Mouse (Mus musculus): ENCODE measurements at regions not wholly inside any gene's neighbourhood (a gene's known extent, or its start where the extent isn't known, plus 50 kb on each side); places are given as distances from the start of the nearest gene placed in this dataset.

DNA sequence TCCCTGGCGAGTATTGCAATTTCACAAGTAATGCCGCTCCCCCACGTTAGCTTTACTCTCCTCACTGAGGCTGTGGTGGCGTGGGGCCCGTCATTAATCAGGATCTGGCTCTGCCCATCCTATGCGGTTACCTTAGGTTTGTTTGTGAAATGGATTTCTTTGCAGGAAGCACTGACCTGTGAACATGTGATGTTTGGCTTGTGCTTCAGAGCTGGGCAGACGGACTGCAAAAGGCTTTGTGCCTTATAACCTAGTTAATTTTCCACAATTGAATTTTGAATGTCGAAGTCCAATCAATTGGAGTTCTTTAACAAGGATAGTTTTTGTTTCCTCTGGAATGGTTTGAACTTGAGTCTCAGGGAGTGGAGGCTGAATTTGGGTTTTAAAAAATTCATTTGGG is 94.1 kb upstream of the Gjb5 start:
- ATAC-seq (ENCODE audit: low read depth), result no peak
- WGBS, result 79% methylated on average over 8 of the region's 8 CpGs
- H3K9me3 ChIP-seq (ENCODE audit: control insufficient read depth, low read length), result no peaks in the 10 kb centered on the region
- H3K4me2 ChIP-seq (ENCODE audit: low read depth, low read length), result no peak overlapping the region
- H3K27me3 ChIP-seq (ENCODE audit: control insufficient read depth, insufficient read depth, low read length), result no peaks in the 10 kb centered on the region
- no peak overlapping the region for H3K9ac ChIP-seq (replicated peaks; ENCODE audit: low read depth, low read length)
- no peaks in the 10 kb centered on the region for H3K4me1 ChIP-seq (ENCODE audit: control insufficient read depth, insufficient read depth, low read length)
- no peak overlapping the region for H3K4me3 ChIP-seq (ENCODE audit: low read depth, low read length)
- no peaks in the 10 kb centered on the region for H3K36me3 ChIP-seq (ENCODE audit: control insufficient read depth, insufficient read depth, low read length)
- H3K27ac ChIP-seq (ENCODE audit: low read depth, low read length), result no peak overlapping the region

DNA sequence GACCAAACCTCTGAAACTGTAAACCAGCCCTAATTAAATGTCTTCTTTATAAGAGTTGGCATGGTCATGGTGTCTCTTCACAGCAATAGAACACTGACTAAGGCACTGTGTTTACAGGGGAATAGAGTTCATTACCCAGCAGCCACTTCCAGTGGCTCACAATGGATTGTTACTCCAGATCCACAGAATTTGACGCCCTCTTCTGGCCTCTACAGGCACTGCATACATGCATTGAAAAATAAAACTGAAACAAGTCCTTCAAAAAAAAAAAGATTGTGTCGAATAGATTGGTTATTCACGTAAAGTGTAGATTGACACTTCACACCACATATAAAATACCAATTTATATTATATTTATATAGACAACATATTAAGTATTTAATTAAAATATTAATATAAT is 87.3 kb upstream of the Gjb5 start:
- Histone ChIP-seq H3K27ac (ENCODE audit: low read depth, low read length) (no peak overlapping the region), H3K27me3 (ENCODE audit: control insufficient read depth, insufficient read depth, low read length) (no peaks in the 10 kb centered on the region), H3K4me2 (ENCODE audit: low read depth, low read length) (no peak overlapping the region), H3K4me1 (ENCODE audit: control insufficient read depth, insufficient read depth, low read length) (no peaks in the 10 kb centered on the region), H3K4me3 (ENCODE audit: low read depth, low read length) (no peak overlapping the region), H3K9ac (replicated peaks; ENCODE audit: low read depth, low read length) (no peak overlapping the region), H3K9me3 (ENCODE audit: control insufficient read depth, low read length) (no peaks in the 10 kb centered on the region), H3K36me3 (ENCODE audit: control insufficient read depth, insufficient read depth, low read length) (no peaks in the 10 kb centered on the region)
- WGBS, result 69% methylated on average over 3 of the region's 3 CpGs
- ATAC-seq (ENCODE audit: low read depth), result no peak

DNA sequence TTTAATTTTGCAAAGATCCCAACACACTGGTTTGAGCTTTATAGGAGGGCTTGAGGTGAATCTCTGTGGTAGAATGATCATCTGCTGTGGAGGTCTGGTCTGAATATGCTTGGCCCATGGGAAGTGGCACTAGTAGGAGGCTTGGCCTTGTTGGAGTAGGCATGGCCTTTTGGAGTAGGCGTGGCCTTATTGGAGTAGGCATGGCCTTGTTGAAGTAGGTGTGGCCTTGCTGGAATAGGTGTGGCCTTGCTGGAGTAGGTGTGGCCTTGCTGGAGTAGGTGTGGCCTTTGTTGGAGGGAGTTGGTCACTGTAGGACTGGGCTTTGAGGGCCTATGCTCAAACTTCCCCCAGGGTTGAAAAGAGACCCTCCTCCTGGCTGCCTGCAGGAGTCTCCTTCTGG is 86.1 kb upstream of the Gjb5 start:
- H3K27ac ChIP-seq (ENCODE audit: low read depth, low read length), result no peak overlapping the region
- no peak overlapping the region for H3K4me2 ChIP-seq (ENCODE audit: low read depth, low read length)
- no peaks in the 10 kb centered on the region for H3K9me3 ChIP-seq (ENCODE audit: control insufficient read depth, low read length)
- no peak overlapping the region for H3K4me3 ChIP-seq (ENCODE audit: low read depth, low read length)
- 96% methylated on average over 1 of the region's 1 CpGs for WGBS
- no peaks in the 10 kb centered on the region for H3K36me3 ChIP-seq (ENCODE audit: control insufficient read depth, insufficient read depth, low read length)
- H3K9ac ChIP-seq (replicated peaks; ENCODE audit: low read depth, low read length), result no peak overlapping the region
- H3K27me3 ChIP-seq (ENCODE audit: control insufficient read depth, insufficient read depth, low read length), result no peaks in the 10 kb centered on the region
- no peaks in the 10 kb centered on the region for H3K4me1 ChIP-seq (ENCODE audit: control insufficient read depth, insufficient read depth, low read length)
- no peak for ATAC-seq (ENCODE audit: low read depth)

DNA sequence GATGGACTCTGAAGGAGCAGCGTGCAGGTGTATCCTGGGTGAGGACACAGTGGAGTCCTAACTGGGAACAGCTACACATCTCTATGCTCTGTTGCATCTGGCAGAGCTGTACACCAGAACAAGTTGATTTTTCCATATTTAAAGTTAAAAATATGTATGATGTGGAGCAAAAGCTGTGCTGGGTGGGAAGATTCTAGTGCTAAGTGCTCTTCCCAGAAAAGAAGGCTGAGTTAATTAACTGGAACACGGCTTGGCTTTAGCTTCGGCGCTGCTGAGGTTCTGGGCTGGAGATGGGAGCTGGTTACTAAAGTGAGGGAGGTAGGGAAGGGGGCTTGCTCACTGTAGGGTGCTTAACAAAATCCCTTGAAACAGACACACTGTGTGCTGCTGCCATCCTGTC is 84.0 kb upstream of the Gjb5 start:
- H3K36me3 ChIP-seq (ENCODE audit: control insufficient read depth, insufficient read depth, low read length), result no peaks in the 10 kb centered on the region
- WGBS, result 69% methylated on average over 4 of the region's 4 CpGs
- ATAC-seq (ENCODE audit: low read depth), result no peak
- H3K27ac ChIP-seq (ENCODE audit: low read depth, low read length), result no peak overlapping the region
- no peak overlapping the region for H3K4me3 ChIP-seq (ENCODE audit: low read depth, low read length)
- H3K4me1 ChIP-seq (ENCODE audit: control insufficient read depth, insufficient read depth, low read length), result no peaks in the 10 kb centered on the region
- H3K4me2 ChIP-seq (ENCODE audit: low read depth, low read length), result no peak overlapping the region
- no peaks in the 10 kb centered on the region for H3K9me3 ChIP-seq (ENCODE audit: control insufficient read depth, low read length)
- no peaks in the 10 kb centered on the region for H3K27me3 ChIP-seq (ENCODE audit: control insufficient read depth, insufficient read depth, low read length)
- no peak overlapping the region for H3K9ac ChIP-seq (replicated peaks; ENCODE audit: low read depth, low read length)

DNA sequence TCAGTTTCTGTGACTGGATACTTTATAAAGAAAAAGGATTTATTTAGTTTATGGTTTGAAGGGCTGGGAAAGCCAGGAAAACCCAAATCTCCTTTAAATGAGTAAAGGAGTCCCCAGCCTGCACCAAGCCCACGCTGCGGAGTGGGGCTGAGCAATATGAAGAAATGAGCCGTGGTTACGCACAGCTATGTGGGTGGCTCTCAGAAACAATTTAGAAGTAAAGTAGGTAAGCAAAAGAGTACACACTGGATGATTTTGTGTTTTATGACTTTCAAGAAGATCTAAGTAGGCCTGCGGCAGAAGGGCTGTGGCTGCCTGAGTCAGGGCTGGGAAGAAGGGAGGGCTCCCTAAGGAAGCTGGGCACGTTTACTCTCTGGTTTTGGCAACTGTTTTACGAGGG is 82.6 kb upstream of the Gjb5 start:
- no peak overlapping the region for H3K4me2 ChIP-seq (ENCODE audit: low read depth, low read length)
- no peak for ATAC-seq (ENCODE audit: low read depth)
- H3K4me3 ChIP-seq (ENCODE audit: low read depth, low read length), result no peak overlapping the region
- no peaks in the 10 kb centered on the region for H3K27me3 ChIP-seq (ENCODE audit: control insufficient read depth, insufficient read depth, low read length)
- H3K9ac ChIP-seq (replicated peaks; ENCODE audit: low read depth, low read length), result no peak overlapping the region
- no peaks in the 10 kb centered on the region for H3K36me3 ChIP-seq (ENCODE audit: control insufficient read depth, insufficient read depth, low read length)
- no peaks in the 10 kb centered on the region for H3K4me1 ChIP-seq (ENCODE audit: control insufficient read depth, insufficient read depth, low read length)
- no peaks in the 10 kb centered on the region for H3K9me3 ChIP-seq (ENCODE audit: control insufficient read depth, low read length)
- 52% methylated on average over 7 of the region's 7 CpGs for WGBS
- H3K27ac ChIP-seq (ENCODE audit: low read depth, low read length), result no peak overlapping the region

DNA sequence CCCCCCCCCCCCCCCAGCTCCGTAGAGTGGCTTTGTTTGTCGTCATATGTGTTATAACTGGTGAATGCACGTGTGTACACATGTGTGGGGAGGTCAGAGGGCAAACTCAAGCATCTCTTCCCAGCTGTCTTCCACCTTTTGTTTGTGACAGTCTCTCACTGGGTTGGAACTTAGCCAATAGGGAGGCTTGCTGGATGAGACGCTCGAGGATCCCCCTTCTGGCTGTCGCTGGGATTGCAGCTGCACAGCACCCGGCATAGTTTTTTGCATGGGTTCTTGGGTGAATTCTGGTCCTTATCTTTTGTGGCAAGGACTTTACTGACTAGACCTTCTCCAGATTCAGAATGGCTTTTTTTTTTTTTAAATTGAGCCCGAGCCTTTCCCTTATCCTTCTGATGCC is 77.1 kb upstream of the Gjb5 start:
- Histone ChIP-seq H3K27ac (ENCODE audit: low read depth, low read length) (no peak overlapping the region), H3K4me2 (ENCODE audit: low read depth, low read length) (no peak overlapping the region), H3K4me3 (ENCODE audit: low read depth, low read length) (no peak overlapping the region), H3K27me3 (ENCODE audit: control insufficient read depth, insufficient read depth, low read length) (no peaks in the 10 kb centered on the region), H3K9me3 (ENCODE audit: control insufficient read depth, low read length) (no peaks in the 10 kb centered on the region), H3K9ac (replicated peaks; ENCODE audit: low read depth, low read length) (no peak overlapping the region), H3K4me1 (ENCODE audit: control insufficient read depth, insufficient read depth, low read length) (no peaks in the 10 kb centered on the region), H3K36me3 (ENCODE audit: control insufficient read depth, insufficient read depth, low read length) (no peaks in the 10 kb centered on the region)
- no peak for ATAC-seq (ENCODE audit: low read depth)
- 33% methylated on average over 8 of the region's 8 CpGs for WGBS

DNA sequence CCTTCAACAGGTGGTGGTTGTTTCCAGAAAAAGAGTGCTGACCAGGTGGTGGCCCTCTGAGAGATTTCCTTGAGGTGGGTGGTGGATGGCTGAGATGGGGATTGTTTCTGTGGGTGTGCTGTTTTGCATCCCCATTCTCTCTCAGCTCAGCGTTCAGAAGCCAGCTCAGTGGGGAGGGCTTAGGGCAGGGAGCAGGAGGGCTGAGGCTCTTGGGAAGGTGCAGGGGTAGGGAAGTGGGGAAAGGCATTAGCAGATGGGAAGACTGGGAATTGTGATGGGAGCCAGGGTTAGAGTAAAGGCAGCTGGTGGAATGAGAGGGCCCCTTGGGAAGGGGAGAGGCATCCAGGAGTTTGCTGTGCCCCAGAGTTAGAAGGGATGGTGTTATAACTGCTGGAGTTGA is 72.3 kb upstream of the Gjb5 start:
- no peaks in the 10 kb centered on the region for H3K27me3 ChIP-seq (ENCODE audit: control insufficient read depth, insufficient read depth, low read length)
- no peaks in the 10 kb centered on the region for H3K36me3 ChIP-seq (ENCODE audit: control insufficient read depth, insufficient read depth, low read length)
- H3K4me3 ChIP-seq (ENCODE audit: low read depth, low read length), result no peak overlapping the region
- H3K9me3 ChIP-seq (ENCODE audit: control insufficient read depth, low read length), result no peaks in the 10 kb centered on the region; the same call in 1 of the 2 replicates
- ATAC-seq (ENCODE audit: low read depth), result no peak
- no peak overlapping the region for H3K9ac ChIP-seq (replicated peaks; ENCODE audit: low read depth, low read length)
- H3K4me2 ChIP-seq (ENCODE audit: low read depth, low read length), result no peak overlapping the region
- no peaks in the 10 kb centered on the region for H3K4me1 ChIP-seq (ENCODE audit: control insufficient read depth, insufficient read depth, low read length)
- no peak overlapping the region for H3K27ac ChIP-seq (ENCODE audit: low read depth, low read length)
- 4% methylated on average over 1 of the region's 1 CpGs for WGBS

DNA sequence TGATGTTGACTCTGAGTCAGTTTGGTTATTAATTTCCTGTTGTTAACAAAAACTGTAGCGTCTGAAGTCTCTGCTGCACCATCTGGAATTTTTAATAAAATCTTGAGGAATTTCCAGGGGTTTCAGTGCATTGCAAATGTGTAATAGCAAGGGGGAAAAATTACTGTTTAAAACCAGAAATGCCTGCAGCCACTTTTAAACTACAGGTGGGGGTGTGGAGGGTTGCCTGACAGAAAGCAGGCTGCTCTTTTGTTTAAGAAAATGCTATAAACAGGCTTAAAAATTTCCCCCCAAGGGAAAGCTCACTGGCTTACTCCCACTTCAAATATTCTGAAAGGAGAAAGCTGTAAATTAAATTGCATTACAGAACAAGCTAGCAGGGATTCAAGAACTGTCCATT is 71.8 kb upstream of the Gjb5 start:
- Histone ChIP-seq H3K4me2 (ENCODE audit: low read depth, low read length) (no peak overlapping the region), H3K4me3 (ENCODE audit: low read depth, low read length) (no peak overlapping the region), H3K27ac (ENCODE audit: low read depth, low read length) (no peak overlapping the region), H3K4me1 (ENCODE audit: control insufficient read depth, insufficient read depth, low read length) (no peaks in the 10 kb centered on the region), H3K9ac (replicated peaks; ENCODE audit: low read depth, low read length) (no peak overlapping the region), H3K9me3 (ENCODE audit: control insufficient read depth, low read length) (no peaks in the 10 kb centered on the region; the same call in 1 of the 2 replicates), H3K36me3 (ENCODE audit: control insufficient read depth, insufficient read depth, low read length) (no peaks in the 10 kb centered on the region), H3K27me3 (ENCODE audit: control insufficient read depth, insufficient read depth, low read length) (no peaks in the 10 kb centered on the region)
- WGBS, result 72% methylated on average over 1 of the region's 1 CpGs
- ATAC-seq (ENCODE audit: low read depth), result no peak

DNA sequence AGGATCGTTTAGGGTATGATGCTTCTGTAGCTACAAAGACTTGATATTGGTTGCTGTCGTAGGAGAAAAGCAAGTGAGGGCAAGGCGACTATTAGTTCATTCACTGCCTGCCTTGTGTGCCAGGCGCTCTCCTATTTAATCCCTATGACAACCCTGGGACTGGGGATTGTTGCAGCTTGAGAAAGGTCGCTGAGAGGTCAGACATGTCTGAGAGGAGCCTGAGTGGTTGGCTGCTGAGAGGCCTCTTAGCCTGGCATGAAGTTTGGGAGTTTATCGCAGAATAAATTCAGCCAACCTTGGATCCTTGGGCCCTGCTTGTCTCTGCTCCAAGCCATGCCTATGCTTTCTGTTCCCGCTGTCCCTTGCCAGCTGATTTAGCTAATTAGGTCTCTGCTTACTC is 65.9 kb upstream of the Gjb5 start:
- Histone ChIP-seq H3K4me1 (ENCODE audit: control insufficient read depth, insufficient read depth, low read length) (peaks cover 10% of the 10 kb centered on the region; the same call in 1 of the 2 replicates), H3K4me2 (ENCODE audit: low read depth, low read length) (no peak overlapping the region), H3K27ac (ENCODE audit: low read depth, low read length) (no peak overlapping the region), H3K4me3 (ENCODE audit: low read depth, low read length) (no peak overlapping the region), H3K27me3 (ENCODE audit: control insufficient read depth, insufficient read depth, low read length) (no peaks in the 10 kb centered on the region), H3K36me3 (ENCODE audit: control insufficient read depth, insufficient read depth, low read length) (no peaks in the 10 kb centered on the region), H3K9me3 (ENCODE audit: control insufficient read depth, low read length) (no peaks in the 10 kb centered on the region; the same call in 1 of the 2 replicates), H3K9ac (replicated peaks; ENCODE audit: low read depth, low read length) (no peak overlapping the region)
- no peak for ATAC-seq (ENCODE audit: low read depth)
- WGBS, result 55% methylated on average over 7 of the region's 7 CpGs

DNA sequence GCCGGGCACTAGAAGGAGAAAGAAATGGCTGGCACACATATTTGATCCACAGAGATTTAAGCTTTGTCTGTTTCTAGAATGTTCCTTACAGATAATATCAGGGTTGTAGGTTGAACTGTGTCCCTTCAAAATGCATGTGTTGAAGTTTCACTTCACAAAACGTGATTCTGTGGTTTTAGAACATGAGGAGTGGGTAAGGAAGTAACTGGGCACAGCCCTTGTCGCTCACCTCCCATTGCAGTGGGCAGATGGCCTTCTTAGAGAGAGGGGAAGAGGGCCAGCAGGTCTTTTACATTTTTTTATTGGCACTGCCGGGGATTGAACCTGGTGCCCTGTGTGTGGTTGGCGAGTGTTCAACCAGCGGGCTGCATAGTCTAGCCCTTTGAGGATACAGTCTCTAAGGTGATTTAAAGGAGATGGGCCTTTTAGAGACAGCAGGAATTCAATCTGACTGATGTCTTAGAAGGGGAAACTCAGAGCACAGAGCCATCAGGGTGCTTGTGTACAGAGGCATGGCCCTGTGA is 64.0 kb upstream of the Gjb5 start:
- 82% methylated on average over 6 of the region's 6 CpGs for WGBS
- Histone ChIP-seq H3K36me3 (ENCODE audit: control insufficient read depth, insufficient read depth, low read length) (no peaks in the 10 kb centered on the region), H3K4me2 (ENCODE audit: low read depth, low read length) (no peak overlapping the region), H3K27me3 (ENCODE audit: control insufficient read depth, insufficient read depth, low read length) (no peaks in the 10 kb centered on the region), H3K4me1 (ENCODE audit: control insufficient read depth, insufficient read depth, low read length) (peaks cover 10% of the 10 kb centered on the region; the same call in 1 of the 2 replicates), H3K27ac (ENCODE audit: low read depth, low read length) (no peak overlapping the region), H3K9me3 (ENCODE audit: control insufficient read depth, low read length) (no peaks in the 10 kb centered on the region), H3K9ac (replicated peaks; ENCODE audit: low read depth, low read length) (no peak overlapping the region), H3K4me3 (ENCODE audit: low read depth, low read length) (no peak overlapping the region)
- ATAC-seq (ENCODE audit: low read depth), result no peak
